Mouse (Mus musculus): ENCODE data around the gene Rad50. TPM values are rescaled to one million over a fixed set of nuclear protein-coding genes. Genes with fewer than 3 reads are reported as not detected.

The Rad50 gene
- polyA plus RNA-seq, 1 experiment from 2014 or later: 19.7 TPM

DNA sequence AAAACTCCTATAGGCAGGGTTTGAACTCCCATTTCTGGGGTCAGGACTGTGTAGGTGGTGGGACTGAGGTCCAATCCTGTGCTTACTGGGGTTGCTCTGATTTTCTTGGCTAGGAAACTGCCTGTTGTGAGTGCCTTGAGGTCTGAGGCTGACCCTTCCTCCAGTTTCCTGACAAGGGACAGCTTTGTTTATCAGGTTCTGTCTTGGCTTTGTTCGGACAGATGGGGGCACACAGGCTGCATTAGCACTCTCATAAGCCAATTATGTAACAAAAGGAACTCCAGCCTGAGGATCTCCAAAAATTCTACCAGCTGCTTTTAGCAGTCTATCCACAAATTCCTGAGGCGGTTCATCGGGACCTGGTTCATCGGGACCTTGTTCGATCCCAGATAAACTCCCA, 35.2 kb upstream of the Rad50 start:
- H3K27me3 ChIP-seq (ENCODE audit: control insufficient read depth, insufficient read depth, low read length): no peaks in the 10 kb centered on the region
- no peaks in the 10 kb centered on the region for H3K9me3 ChIP-seq (ENCODE audit: control insufficient read depth, low read length)
- H3K4me3 ChIP-seq (ENCODE audit: control insufficient read depth in 1 of 2, insufficient read depth in 1 of 2, low read depth in 1 of 2, low read length in 2 of 2): no peak overlapping the region
- H3K27ac ChIP-seq (replicated peaks in 1 of 2; ENCODE audit: control insufficient read depth in 1 of 2, insufficient read depth in 1 of 2, low read depth in 2 of 2, low read length in 2 of 2): no peak overlapping the region
- H3K9ac ChIP-seq (ENCODE audit: low read length): no peak overlapping the region
- 10% methylated on average over 5 of the region's 5 CpGs for WGBS
- H3K36me3 ChIP-seq (ENCODE audit: control insufficient read depth, insufficient read depth, low read length): no peaks in the 10 kb centered on the region
- ATAC-seq (ENCODE audit: insufficient number of reproducible peaks, insufficient read depth, low FRiP score, low read depth): no peak
- no peak overlapping the region for H3K4me2 ChIP-seq (ENCODE audit: low read length)
- no peaks in the 10 kb centered on the region for H3K4me1 ChIP-seq (ENCODE audit: control insufficient read depth in 2 of 2, insufficient read depth in 2 of 2, low read length in 2 of 2)

DNA sequence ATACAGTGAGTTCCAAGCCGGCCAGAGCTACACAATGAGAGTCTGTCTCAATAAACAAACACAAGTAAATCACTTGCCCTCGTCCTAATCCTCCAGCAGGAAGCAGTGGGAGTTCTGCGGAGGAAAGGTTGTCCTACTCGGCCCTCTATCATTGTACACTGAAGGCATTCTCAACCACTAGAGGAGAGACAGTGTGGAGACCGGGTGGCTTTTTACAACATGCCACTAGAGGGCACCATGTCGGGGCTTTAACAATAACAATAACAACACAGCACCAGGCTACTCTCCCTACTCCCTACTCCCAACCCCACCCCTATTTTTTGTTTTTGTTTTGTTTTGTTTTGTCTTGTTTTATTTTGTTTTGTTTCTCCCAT, 30.4 kb upstream of the Rad50 start:
- 0 out of 4 replicates have a peak overlapping the region, but pooled peaks of 1 of the 2 experiments have one; percentile 19 for H3K27ac ChIP-seq (replicated peaks in 1 of 2; ENCODE audit: control insufficient read depth in 1 of 2, insufficient read depth in 1 of 2, low read depth in 2 of 2, low read length in 2 of 2)
- H3K9me3 ChIP-seq (ENCODE audit: control insufficient read depth, low read length): no peaks in the 10 kb centered on the region
- WGBS: 26% methylated on average over 6 of the region's 6 CpGs
- no peak overlapping the region for H3K4me3 ChIP-seq (ENCODE audit: control insufficient read depth in 1 of 2, insufficient read depth in 1 of 2, low read depth in 1 of 2, low read length in 2 of 2)
- no peak for ATAC-seq (ENCODE audit: insufficient number of reproducible peaks, insufficient read depth, low FRiP score, low read depth)
- H3K9ac ChIP-seq (ENCODE audit: low read length): no peak overlapping the region
- H3K36me3 ChIP-seq (ENCODE audit: control insufficient read depth, insufficient read depth, low read length): no peaks in the 10 kb centered on the region
- no peaks in the 10 kb centered on the region for H3K27me3 ChIP-seq (ENCODE audit: control insufficient read depth, insufficient read depth, low read length)
- H3K4me1 ChIP-seq (ENCODE audit: control insufficient read depth in 2 of 2, insufficient read depth in 2 of 2, low read length in 2 of 2): no peaks in the 10 kb centered on the region
- H3K4me2 ChIP-seq (ENCODE audit: low read length): no peak overlapping the region

DNA sequence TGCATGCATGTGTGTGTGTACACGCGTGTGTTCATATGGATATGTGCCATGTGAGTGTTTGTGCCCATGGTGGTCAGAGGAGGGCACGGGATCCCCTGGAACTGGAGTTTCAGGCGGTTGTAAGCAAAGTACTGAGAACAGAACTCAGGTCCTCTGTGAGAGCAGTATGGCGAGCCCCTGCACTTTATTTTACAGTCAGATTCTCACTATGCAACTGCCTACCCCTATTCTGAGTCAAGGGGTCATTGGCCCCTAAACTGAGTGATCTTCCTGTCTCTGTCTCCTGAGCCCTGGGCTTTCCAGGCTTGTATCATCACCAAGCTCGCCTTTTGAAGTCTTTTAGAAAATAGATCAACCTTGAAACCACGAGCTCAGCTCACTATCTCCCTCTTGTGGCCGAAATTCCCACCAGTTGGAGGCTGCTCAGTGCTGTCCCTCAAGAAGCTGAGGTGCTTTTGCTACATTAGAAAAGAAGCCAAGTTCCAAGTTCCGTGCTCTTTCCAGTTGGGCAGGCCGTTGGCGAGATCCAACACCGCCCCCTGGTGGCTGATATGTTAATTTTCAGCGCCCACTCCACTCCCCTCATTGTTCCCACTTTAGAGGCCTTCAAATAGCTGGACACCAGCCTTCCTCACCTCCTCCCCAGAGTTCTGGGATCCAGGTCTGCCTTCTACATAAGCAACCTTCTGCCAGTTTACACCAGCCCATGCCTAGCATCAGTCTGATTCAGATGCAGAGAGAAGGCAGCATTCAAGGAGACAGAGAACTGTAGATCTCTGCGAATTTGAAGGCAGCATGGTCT, 29.9 kb upstream of the Rad50 start:
- Histone ChIP-seq H3K4me3 (ENCODE audit: control insufficient read depth in 1 of 2, insufficient read depth in 1 of 2, low read depth in 1 of 2, low read length in 2 of 2) (no peak overlapping the region), H3K9me3 (ENCODE audit: control insufficient read depth, low read length) (no peaks in the 10 kb centered on the region), H3K4me2 (ENCODE audit: low read length) (no peak overlapping the region), H3K4me1 (ENCODE audit: control insufficient read depth in 2 of 2, insufficient read depth in 2 of 2, low read length in 2 of 2) (no peaks in the 10 kb centered on the region), H3K36me3 (ENCODE audit: control insufficient read depth, insufficient read depth, low read length) (no peaks in the 10 kb centered on the region), H3K27me3 (ENCODE audit: control insufficient read depth, insufficient read depth, low read length) (no peaks in the 10 kb centered on the region), H3K27ac (replicated peaks in 1 of 2; ENCODE audit: control insufficient read depth in 1 of 2, insufficient read depth in 1 of 2, low read depth in 2 of 2, low read length in 2 of 2) (0 out of 4 replicates have a peak overlapping the region, but pooled peaks of 1 of the 2 experiments have one; percentile 19), H3K9ac (ENCODE audit: low read length) (no peak overlapping the region)
- 46% methylated on average over 14 of the region's 14 CpGs for WGBS
- no peak for ATAC-seq (ENCODE audit: insufficient number of reproducible peaks, insufficient read depth, low FRiP score, low read depth)

DNA sequence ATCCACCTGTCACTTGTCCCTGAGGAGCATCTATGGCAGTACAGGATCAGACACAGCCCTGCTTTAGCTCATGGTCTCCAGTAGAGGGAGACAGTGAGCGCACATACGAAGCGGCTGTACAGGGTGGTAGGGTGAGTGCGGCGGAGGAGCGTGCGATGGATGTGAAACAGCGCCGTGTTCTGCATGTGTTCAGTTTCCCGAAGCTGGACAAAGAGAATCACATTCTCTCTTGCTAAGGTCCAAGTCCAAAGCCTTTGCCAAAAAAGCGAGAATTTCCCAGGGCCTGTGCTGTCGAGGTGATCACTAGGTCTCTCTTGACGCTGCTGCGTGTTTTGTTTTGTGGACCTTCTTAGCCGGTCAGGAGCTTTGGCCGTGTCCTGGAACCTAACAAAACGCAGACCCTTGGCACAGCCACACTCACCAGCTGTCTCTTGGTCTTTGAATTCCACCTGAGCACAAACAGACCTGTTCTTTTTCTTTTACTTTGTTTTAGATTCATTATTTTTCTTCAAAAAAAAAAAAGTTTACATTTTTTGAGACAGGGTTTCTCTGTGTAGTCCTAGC, 28.6 kb upstream of the Rad50 start:
- Histone ChIP-seq H3K4me3 (ENCODE audit: control insufficient read depth in 1 of 2, insufficient read depth in 1 of 2, low read depth in 1 of 2, low read length in 2 of 2) (no peak overlapping the region), H3K36me3 (ENCODE audit: control insufficient read depth, insufficient read depth, low read length) (no peaks in the 10 kb centered on the region), H3K4me1 (ENCODE audit: control insufficient read depth in 2 of 2, insufficient read depth in 2 of 2, low read length in 2 of 2) (no peaks in the 10 kb centered on the region), H3K4me2 (ENCODE audit: low read length) (peak overlapping the region; percentile 52), H3K27ac (replicated peaks in 1 of 2; ENCODE audit: control insufficient read depth in 1 of 2, insufficient read depth in 1 of 2, low read depth in 2 of 2, low read length in 2 of 2) (no peak overlapping the region), H3K27me3 (ENCODE audit: control insufficient read depth, insufficient read depth, low read length) (no peaks in the 10 kb centered on the region), H3K9ac (ENCODE audit: low read length) (no peak overlapping the region), H3K9me3 (ENCODE audit: control insufficient read depth, low read length) (no peaks in the 10 kb centered on the region)
- WGBS: 25% methylated on average over 17 of the region's 17 CpGs
- peak; percentile 56; the same call in 1 of the 2 replicates for ATAC-seq (ENCODE audit: insufficient number of reproducible peaks, insufficient read depth, low FRiP score, low read depth)

DNA sequence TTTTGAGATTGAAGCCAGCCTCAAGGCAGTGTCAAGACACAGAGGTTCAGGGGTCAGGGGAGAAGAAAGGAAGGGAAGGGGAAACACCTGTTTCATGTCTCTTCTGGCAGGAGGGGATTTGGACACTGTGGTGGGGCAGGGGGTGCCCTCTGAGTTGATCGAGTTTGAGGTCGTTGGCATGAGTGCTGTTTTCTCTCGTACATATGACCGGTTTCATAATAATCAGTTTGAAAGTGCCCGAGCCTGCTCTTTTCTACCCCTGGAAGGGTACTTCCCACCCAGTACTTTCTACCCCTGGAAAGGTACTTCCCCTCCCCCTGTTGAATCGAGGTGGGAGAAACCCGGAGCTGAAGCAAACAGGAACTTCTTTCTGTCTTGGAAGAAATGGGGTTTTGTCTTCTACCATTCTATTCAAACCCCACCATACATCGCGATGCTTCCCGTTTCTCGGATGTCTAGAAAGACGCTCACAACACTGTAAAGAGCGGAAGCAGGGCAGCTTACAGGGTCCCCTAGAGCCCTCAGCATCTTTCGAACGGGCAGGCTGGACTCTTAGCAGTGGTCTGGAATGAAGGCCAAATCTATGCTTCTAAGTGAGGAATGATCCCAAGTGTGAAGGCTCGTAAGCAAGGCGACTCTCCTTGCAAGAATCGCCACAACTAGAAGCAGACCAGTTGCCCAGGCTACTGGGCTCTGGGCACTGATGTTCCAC, 28.0 kb upstream of the Rad50 start:
- WGBS: 65% methylated on average over 18 of the region's 18 CpGs
- Histone ChIP-seq H3K9ac (ENCODE audit: low read length) (no peak overlapping the region), H3K9me3 (ENCODE audit: control insufficient read depth, low read length) (no peaks in the 10 kb centered on the region), H3K36me3 (ENCODE audit: control insufficient read depth, insufficient read depth, low read length) (no peaks in the 10 kb centered on the region), H3K27me3 (ENCODE audit: control insufficient read depth, insufficient read depth, low read length) (no peaks in the 10 kb centered on the region), H3K27ac (replicated peaks in 1 of 2; ENCODE audit: control insufficient read depth in 1 of 2, insufficient read depth in 1 of 2, low read depth in 2 of 2, low read length in 2 of 2) (no peak overlapping the region), H3K4me1 (ENCODE audit: control insufficient read depth in 2 of 2, insufficient read depth in 2 of 2, low read length in 2 of 2) (no peaks in the 10 kb centered on the region), H3K4me2 (ENCODE audit: low read length) (0 out of 2 replicates have a peak overlapping the region, but pooled peaks have one; percentile 52), H3K4me3 (ENCODE audit: control insufficient read depth in 1 of 2, insufficient read depth in 1 of 2, low read depth in 1 of 2, low read length in 2 of 2) (no peak overlapping the region)
- ATAC-seq (ENCODE audit: insufficient number of reproducible peaks, insufficient read depth, low FRiP score, low read depth): no peak

DNA sequence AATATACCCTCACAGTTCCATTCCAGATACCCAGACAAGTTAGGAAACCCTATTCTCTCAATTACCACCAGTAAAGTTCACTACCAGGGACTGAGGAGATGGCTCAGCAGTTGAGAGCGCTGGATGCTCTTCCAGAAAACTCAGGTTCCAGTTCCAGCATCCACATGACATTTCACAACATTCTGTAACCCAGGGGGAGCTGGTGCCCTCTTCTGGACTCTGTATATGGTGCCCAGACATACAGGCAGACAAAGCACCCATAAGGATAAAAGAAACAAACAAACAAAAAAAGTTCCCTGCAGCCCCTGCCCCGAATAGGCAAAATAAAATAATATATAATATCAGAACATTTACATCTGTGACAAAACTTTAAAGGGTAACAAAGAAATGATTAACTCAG, 27.3 kb upstream of the Rad50 start:
- 74% methylated on average over 2 of the region's 2 CpGs for WGBS
- Histone ChIP-seq H3K36me3 (ENCODE audit: control insufficient read depth, insufficient read depth, low read length) (no peaks in the 10 kb centered on the region), H3K9me3 (ENCODE audit: control insufficient read depth, low read length) (no peaks in the 10 kb centered on the region), H3K4me1 (ENCODE audit: control insufficient read depth in 2 of 2, insufficient read depth in 2 of 2, low read length in 2 of 2) (no peaks in the 10 kb centered on the region), H3K4me3 (ENCODE audit: control insufficient read depth in 1 of 2, insufficient read depth in 1 of 2, low read depth in 1 of 2, low read length in 2 of 2) (no peak overlapping the region), H3K9ac (ENCODE audit: low read length) (no peak overlapping the region), H3K27me3 (ENCODE audit: control insufficient read depth, insufficient read depth, low read length) (no peaks in the 10 kb centered on the region), H3K4me2 (ENCODE audit: low read length) (no peak overlapping the region), H3K27ac (replicated peaks in 1 of 2; ENCODE audit: control insufficient read depth in 1 of 2, insufficient read depth in 1 of 2, low read depth in 2 of 2, low read length in 2 of 2) (no peak overlapping the region)
- no peak for ATAC-seq (ENCODE audit: insufficient number of reproducible peaks, insufficient read depth, low FRiP score, low read depth)

DNA sequence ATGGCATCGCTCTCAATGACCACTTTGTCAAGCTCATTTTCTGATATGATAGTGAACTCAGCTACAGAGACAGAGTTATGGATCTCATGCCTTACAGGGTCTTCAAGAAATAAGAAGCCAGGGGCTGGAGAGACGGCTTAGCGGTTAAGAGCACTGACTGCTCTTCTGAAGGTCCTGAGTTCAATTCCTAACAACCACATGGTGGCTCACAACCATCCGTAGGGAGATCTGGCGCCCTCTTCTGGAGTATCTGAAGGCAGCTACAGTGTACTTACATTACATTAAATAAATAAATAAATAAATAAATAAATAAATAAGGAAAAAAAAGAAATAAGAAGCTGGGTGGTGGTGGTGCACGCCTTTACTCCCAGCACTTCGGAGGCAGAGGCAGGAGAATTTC, 26.7 kb upstream of the Rad50 start:
- Histone ChIP-seq H3K27ac (replicated peaks in 1 of 2; ENCODE audit: control insufficient read depth in 1 of 2, insufficient read depth in 1 of 2, low read depth in 2 of 2, low read length in 2 of 2) (no peak overlapping the region), H3K9me3 (ENCODE audit: control insufficient read depth, low read length) (no peaks in the 10 kb centered on the region), H3K4me3 (ENCODE audit: control insufficient read depth in 1 of 2, insufficient read depth in 1 of 2, low read depth in 1 of 2, low read length in 2 of 2) (no peak overlapping the region), H3K4me2 (ENCODE audit: low read length) (no peak overlapping the region), H3K9ac (ENCODE audit: low read length) (no peak overlapping the region), H3K4me1 (ENCODE audit: control insufficient read depth in 2 of 2, insufficient read depth in 2 of 2, low read length in 2 of 2) (no peaks in the 10 kb centered on the region), H3K27me3 (ENCODE audit: control insufficient read depth, insufficient read depth, low read length) (no peaks in the 10 kb centered on the region), H3K36me3 (ENCODE audit: control insufficient read depth, insufficient read depth, low read length) (no peaks in the 10 kb centered on the region)
- WGBS: 85% methylated on average over 7 of the region's 7 CpGs
- ATAC-seq (ENCODE audit: insufficient number of reproducible peaks, insufficient read depth, low FRiP score, low read depth): no peak
